Mouse (Mus musculus): Measurements from ENCODE around the gene Khnyn.

Gene Khnyn

DNA sequence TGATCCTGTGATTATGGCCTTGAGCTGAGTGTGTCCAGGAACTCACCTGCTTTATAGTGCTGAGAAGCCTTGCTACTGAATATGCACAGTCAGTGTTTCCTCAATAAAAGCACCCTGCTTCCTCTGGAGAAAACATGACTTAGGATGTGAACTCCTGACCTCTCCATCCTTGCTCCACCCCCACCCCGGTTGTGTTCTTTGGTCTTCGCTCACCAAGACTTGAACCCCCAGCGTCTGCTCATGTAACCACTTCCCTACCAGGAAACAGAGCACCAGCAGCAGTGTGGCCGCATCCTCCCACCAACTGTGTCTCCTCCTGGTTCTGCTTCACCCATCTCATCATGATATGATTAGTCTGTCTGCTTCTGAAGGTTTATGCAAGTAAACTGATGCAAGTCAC is 28.7 kb downstream of the Khnyn start:
- peak in 1 of 2 experiments; percentile 17 for DNase-seq (ENCODE audit: low read depth in 2 of 2, low spot score in 2 of 2)

DNA sequence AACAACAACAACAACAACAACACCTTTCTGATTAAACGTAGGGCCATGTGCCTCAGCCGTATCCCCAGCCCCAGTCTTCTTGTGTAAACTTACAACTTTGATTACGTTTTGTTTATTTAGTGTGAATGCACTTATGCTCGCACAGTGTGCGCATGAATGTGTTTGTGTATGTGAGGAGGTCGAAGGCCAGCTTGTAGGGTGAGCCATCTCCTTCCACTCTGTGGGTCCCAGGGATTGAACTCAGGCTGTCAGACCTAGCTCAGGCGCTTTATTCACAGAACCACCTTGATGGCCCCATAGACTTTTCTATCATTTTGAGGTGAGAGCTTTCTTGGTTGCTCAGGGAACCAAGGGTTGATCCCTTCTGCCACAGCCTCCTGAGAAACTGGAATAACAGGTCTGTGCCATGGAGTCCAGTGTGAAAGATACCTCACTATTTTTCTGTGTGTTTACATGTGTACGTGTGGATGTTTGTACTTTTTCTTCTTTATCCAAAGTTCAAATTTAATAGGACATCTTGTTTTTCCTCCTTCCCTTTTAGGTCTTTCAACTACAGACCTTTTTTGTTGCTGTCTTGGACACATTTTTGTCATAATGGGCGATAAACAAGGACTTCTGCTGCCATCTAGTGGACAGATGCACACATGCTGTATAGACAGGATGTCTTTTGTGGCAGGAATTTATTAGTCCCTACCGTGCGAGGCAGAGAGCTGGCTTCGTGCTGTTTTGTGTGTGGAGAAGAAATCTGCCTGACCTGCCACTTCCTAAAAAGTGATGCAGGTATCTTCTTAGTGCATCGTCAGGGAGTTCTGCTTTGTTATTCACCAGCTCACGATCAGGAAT is 33.7 kb downstream of the Khnyn start:
- peak; percentile 70 to 78 for DNase-seq (ENCODE audit: low read depth in 2 of 2, low spot score in 2 of 2)

DNA sequence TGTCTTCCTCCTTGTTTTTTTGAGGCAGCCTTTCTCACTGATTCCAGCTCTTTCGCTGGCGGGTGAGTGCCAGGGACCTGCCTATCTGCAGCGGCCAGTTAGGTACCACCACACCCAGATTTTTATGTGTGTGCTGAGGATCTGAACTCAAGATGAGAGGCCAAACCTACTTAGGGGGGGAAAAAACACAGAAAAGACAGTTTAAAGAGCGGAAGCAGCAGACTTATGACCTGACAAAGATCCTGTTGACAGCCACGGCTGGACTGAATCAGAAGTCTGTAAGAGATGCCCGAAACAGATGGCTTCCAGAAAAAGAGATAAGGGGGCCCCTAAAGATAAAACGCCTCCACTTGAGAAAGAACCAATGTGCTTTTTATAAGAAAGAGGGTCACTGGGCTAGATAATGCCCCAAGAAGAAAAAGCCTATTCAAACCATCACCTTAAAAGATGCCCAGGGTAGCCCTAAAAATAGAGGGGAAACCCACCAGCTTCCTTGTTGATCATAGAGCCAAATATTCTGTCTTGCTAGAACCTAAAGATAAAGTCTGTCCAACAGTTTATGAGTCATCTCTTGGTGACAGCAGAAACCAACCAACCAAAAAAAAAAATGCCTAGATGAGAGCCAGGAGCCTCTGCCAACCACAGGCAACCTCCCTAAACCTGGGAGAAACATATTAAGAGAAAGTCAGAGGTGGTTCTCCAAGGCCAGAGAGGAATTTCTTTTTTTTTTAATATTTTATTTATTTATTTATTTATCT is 37.9 kb downstream of the Khnyn start:
- no peak for DNase-seq (ENCODE audit: low read depth in 2 of 2, low spot score in 2 of 2)

DNA sequence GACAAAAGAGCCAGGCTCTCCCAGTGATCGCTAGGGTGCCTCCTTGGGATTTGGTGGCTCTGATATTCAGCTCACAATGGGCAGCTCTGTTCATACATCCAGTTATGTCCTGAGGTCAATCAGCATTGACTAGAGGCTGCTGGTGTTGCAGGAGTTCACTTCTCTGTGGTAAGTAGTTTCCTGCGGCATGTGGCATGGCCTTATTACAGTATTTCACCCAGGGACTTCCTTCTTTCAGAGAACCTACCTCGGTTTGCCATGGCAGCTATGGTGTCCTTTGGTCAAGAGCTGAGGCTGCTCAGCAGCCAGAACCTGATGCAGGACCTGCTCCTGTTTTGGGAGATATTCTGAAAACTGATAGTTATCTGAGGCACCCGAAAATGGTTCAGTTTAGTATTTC is 42.1 kb downstream of the Khnyn start:
- no peak for DNase-seq (ENCODE audit: low read depth in 2 of 2, low spot score in 2 of 2)

DNA sequence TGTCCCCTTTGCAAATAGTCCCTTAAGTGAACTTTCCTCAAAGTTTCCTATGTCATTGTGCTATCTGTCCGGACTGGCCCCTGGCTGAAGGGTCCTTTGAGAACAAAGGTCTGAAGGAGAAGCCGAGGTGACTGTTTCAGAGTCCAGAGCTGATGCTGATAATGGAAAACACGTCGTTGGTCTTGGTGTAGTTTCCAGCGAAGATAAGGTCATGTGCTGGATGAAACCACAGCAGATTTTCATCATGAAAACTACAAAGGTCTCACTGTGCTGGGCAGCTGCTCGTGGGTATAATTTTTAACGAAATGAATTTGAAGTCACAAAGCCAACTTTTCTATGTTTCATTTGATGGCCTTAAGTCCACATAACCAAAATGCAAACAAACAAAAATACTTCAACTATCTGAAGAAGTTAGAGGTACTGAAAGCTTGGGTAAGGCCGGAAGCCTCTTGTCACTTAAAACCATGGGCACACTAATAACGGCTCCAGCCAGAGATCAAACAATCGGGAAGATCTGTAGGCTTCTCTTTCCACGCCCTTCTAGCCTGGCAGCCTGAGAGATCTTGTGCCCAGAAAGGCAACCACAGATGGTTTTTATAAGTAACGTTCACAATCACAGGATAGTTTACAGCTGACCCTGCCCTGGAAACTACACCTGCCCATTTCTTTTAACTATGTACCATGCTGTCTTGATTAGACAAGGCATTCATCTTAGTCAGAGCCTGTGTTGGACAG is 44.7 kb downstream of the Khnyn start:
- no peak for DNase-seq (ENCODE audit: low read depth in 2 of 2, low spot score in 2 of 2)

DNA sequence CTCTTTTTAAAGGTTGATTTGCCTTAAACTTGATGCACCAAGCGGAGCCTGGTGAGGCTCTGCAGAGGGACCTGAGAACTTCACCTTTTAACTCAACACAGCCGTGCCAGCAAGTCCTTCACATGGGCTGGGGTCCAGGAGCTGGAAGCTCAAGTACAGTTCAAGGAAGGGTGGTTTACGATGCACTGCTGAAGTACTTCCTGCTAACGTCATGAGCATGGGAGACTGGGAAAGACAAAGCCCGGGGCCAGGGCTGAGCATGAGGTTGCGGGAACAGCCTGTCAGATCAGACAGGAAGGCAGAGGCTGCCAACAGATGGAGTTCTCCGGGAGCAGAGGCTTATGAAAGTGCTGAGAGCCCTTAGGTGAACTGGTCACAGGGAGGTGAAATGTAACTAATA is 48.8 kb downstream of the Khnyn start:
- no peak for DNase-seq (ENCODE audit: low read depth in 2 of 2, low spot score in 2 of 2)

DNA sequence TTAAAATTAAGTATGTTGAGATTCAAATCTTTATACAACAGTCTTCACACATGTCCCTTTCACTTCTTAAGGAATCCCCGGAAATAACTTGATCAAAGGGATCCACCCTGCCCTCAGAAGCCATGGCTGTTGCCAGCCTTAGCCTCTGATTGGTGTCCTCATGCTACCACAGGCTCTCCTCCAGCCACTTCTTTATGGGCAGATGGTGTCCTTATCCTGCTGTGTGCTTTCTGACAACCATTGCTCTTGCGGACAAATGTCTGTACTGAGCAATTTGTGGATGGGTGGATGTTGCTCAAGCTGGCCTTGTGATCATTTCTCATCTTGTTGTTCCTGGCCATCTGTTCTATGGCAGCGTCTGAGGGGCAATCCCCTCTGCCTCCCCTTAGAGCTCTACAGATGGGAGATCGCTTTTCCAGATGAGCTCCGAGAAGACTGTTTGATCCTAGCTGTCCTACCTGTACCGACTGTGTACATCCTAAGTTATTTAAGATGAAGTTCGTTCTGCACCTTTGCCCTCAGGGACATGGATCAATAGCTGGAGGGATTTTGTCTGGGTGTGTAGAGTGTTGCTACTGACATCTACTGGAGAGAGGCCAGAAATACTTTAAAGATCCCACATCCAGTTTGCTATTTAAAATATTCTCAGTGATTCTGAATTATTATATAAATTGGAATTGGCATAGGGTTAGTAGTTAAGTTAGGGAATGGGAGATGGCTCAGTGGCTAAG is 55.5 kb downstream of the Khnyn start:
- no peak for DNase-seq (ENCODE audit: low read depth in 2 of 2, low spot score in 2 of 2)

DNA sequence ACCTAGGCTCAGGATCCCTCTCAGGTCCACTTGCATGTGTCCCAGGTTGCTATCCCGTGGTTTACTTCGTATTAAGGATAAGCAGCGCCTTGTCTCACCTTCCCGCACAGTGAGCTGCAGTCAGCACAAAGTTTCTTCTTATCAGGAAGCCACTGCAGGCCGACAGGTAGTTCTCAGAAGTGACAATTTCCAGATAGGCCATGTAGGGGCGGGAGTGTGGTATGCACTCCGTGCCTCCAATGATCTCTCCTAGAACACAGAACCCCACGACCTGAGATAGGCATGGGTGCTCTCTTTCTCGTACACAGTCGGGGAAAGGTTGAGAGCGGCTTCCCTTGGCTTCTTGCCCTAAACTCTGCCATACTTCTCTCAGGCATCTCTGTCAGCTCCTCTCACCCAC is 58.9 kb downstream of the Khnyn start:
- no peak for DNase-seq (ENCODE audit: low read depth in 2 of 2, low spot score in 2 of 2)

DNA sequence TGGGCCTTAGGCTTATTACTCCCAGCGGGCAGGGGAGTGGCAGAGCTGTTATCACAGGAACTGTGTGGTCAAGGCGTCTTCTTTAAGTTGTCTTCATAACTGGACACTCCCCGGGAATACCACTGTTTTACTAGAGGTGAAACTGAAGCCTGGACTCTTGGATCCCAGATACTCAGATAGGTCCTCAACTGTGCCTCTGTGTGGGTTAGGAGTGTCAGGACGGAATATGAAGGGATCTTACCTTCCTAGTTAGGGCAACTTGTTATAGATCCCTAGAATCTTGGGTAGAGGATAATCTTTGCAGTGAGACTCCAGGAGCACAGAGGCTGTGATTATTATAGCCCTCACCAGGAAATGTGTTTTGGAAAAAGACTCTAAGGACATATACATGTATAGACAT is 59.8 kb downstream of the Khnyn start, which contains the start of gene Cma1:
Gene Cma1, minus strand, starts transcription at position 101 of the 400 bp plus-strand sequence.
- DNase-seq (ENCODE audit: low read depth in 2 of 2, low spot score in 2 of 2) = no peak

DNA sequence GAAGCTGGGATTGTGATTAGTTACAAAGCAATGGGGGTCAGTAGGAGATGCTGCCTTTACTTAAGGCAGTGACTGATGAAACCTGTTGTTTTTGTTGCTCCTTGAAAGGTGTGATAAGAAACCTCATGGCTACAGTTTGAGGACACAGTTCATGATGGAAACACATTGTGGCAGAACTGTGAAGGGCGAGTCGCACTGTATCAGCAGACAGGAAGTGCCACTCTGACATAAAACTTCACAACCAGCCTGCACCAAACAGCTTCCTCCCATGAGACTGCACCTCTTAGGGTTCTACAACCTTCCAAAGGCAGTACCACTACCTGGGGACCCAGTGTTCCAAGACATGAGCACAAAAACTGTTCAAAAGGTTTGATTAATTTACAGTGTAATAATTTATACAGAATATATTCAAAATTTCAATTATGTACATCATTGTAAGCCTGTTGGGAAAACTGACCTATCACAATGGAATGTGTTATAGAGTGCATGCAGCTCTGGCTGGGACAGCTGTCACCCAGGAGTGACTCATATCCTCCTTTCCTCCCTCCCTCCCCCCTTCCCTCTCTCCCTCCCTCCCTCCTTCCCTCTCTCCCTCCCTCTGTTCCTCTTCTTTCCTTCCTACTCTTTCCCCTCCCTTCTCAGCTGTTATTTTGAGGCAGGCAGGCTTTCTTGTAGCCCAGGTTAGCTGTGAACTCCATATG is 61.7 kb downstream of the Khnyn start:
- no peak for DNase-seq (ENCODE audit: low read depth in 2 of 2, low spot score in 2 of 2)
